Mouse (Mus musculus) left cerebral cortex, postnatal 25 days (tissue): ENCODE results near the gene Dapk3. TPM values are rescaled to one million over a fixed set of nuclear protein-coding genes. Genes with fewer than 3 reads are reported as not detected.
"Not testable (repeated sequence)": the region's sequence is repeated elsewhere in the genome, so short reads cannot be mapped to it uniquely, and the experiment has no call there.

Source experiments
- DNase-seq, 2 experiments: peaks; one replicate each; pipeline ENCODE4 v3.0.0; 2022; ENCODE audit warnings: low spot score in 2 of 2, mixed read lengths in 1 of 2
- intact Hi-C: fragments of 180-260 bp; cut with DNase I; formaldehyde crosslinking; loops from one replicate; pipeline ENCODE4 v1.15.1; 2025
- total RNA-seq, 2 experiments: library from RNA; stranded (reverse); gene quantifications; 2 replicates each; pipeline ENCODE4 v1.2.3; 2021

Gene Dapk3
- total RNA-seq, 2 experiments from 2014 or later: 71.3 to 77.7 TPM

DNA sequence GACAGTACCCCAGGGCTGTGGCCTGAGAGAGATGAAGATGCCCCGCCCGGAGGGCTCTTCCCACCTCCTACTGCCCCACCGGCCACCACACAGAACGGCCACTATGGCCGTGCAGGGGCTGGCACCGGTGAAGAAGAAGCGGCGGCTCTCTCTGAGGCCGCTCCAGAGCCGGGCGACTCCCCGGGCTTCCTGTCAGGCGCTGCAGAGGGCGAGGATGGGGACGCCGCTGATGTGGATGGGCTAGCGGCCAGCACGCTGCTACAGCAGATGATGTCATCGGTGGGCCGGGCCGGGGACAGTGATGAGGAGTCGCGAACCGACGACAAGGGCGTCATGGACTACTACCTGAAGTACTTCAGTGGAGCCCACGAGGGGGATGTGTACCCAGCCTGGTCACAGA, 38.1 kb upstream of the Dapk3 start:
- no peak for DNase-seq
- intact Hi-C loops: no loop called here

DNA sequence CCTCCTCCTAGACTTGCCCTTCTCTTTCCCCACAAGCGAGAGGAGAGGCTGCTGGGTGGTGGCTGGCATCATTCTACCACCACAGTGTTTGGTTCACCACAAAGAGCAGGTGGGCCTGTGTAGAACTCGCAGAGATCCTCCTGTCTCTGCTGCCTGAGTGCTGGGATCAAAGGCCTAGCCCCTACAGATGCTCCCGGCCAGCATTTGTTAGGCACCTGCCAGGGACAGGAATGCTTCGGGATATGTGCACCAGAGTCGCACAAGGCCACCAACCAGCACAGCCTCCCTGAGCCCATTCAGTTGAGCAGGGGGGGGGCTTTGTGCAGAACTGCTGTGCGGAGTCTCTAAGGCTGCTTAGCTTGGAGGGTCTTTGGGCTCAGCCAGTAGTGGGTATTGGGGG, 37.5 kb upstream of the Dapk3 start:
- intact Hi-C loops: no loop called here
- DNase-seq: no peak

DNA sequence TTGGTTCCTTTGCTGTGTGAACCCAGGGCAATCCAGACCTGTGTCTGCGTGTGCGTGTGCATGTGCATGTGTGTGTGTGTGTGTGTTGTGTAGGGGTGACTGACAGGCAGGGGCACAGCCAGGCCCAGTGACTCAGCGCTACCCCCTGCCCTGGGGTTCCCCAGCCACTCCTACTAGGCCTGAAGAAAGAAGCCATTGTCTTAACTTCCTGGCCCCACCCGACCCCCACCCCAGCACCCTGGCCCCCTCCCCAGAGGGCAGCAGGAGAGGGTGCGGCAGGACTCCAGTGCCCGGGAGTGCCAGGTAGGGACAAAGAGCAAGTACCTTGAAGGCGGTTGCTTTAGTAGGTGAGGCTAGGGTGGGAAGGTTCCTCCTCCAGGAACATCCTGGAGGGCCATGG, 37.0 kb upstream of the Dapk3 start:
- intact Hi-C loops: no loop called here
- DNase-seq: no peak

DNA sequence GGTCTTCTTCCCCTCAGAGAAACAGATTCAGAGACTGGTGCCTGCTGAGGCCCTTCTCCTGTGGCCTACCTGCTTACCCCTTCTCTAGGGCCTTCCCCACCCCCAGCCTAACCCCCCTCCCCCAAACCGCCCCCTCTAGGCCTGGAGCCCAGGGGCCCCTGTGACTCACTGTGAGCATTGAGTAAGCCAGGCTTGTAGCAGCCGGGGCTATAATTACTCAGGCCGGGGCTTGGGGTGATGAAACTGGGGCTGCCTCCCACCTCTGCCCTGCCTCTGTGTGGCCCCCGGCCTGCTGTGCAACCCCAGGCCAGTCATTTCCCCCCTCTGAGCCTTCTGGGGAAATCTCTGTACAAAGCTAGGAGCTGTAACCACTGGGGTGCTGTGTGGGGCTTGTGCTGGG, 36.5 kb upstream of the Dapk3 start:
- intact Hi-C loops: no loop called here
- no peak for DNase-seq

DNA sequence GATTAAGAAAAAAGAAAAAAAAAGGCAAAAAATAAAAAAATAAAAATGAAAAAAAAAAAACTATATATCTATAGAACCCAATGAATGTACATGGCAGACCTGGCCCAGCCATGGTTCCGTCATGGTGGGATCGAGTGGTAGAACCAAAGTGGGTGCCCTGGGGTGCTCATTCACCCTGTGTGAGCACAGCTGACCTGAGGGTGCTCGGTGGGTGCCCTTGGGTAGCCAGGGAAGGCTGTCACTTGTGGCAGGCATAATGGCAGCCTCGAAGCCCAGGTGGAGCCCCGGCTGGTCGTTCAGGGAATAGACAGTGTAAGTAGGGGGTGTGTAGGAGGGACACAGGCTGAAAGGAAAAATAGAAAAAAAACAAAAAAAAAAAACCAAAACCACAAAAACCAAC, 31.5 kb upstream of the Dapk3 start:
- intact Hi-C loops: no loop called here
- DNase-seq: no peak

DNA sequence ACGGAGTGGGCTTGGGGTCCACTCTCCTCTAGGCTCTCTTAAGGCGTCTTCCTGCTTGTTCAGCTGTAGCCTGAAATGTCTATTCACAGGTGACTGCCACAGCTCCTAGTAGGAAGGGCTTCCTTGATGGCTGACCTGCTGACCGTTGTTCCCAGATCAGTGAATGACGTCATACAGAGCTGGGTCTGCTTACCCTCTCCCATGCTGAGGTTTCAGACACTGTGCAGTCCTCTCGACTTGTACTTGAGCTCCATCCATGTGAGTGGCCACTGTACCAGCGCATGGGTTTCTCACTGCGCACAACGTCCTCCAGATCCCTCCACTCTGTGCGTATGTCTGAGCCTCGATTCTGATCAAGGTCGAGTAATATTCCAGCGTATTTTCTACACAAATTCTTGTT, 30.2 kb upstream of the Dapk3 start:
- intact Hi-C loops: no loop called here
- no peak for DNase-seq

DNA sequence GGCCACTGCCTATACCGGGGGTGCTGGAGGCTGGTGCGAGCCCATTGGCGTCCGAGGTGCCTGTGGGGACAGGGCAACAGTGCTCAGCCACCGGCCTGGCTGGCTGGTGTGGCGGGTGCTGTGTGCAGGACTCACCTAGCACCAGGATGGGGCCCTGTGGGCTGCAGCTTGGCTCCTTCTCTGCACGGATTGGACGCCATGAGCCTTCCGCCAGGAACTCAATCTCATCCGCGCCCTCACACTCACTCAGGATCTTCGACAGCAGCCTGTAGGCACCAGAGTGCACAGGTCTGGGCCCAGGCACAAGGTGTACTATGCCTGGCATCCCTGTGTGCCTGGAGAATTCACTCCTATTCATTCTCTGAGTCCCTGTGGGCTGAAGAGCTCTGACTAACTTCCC, 28.5 kb upstream of the Dapk3 start:
- DNase-seq: no peak
- intact Hi-C loops: no loop called here

DNA sequence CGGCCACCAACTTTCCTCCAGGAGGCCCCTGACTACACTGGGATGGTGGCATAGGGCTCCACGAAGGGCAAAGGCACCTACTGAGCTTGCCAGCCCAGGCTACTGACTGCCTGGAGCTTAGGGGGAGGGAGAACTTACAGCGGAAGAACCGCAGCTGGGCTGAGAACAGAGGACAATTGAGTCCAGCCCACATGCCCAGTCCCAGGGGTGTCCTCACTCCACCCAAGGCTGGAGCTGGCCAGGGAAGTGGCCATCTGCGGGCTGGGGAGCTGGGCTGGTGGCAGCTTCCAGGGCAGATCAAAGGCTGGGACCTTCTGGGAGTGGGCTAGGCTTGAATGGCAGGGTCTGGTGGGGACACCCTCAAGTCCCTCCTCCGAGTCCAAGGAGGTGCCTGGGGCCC, 28.1 kb upstream of the Dapk3 start:
- intact Hi-C loops: no loop called here
- DNase-seq: no peak

DNA sequence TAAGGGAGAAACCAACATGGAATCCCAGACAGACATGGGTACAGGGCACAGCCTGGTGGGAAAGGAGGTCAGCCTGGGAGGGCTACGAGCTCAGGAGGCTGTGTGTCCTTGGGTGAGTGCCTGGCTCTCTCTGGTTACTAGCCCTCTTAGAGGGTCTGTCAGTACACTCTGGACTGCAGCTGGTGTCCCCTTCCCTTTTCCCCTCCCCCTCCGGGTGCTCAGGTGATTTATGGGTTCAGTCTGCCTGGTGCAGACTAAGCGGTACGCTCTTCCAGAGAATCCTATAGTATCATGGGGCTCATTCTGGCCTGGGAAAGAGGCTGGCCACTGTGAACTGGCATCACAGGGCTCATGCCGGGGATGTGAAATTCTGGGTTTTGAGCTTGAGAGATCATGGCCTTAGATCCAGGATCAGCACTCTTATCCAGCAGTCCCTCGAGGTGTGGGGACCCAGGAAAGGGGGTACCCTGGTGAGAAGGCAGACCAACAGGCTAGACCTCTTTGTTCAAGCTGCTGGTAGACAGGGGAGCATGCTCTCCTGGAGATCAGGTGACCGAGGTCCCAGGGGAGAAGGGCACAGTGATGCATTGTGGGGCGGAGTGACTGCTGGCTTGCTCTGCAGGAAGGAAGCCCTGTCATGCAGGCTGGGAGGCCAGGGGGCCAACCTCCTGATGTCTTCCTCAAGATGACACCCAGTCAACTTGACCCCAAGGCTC, 21.0 kb upstream of the Dapk3 start:
- intact Hi-C loops: no loop called here
- no peak for DNase-seq

DNA sequence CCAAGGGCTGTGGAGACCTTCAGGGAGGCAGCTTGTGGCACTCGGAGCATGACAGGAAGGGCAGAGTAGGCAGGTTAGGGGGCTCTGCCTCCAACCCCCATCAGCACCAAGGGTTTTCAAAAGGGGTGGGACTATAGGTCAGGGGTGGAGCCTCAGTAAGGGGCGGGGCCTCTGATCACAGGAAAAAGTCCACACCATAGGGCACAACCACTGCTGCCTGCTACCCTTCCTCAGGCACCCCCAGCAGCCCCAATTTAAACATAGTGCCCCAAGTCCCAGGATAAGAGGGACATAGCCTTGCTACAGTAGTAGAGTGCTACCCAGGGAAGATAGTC, 20.5 kb upstream of the Dapk3 start:
- no peak for DNase-seq
- intact Hi-C loops: no loop called here

DNA sequence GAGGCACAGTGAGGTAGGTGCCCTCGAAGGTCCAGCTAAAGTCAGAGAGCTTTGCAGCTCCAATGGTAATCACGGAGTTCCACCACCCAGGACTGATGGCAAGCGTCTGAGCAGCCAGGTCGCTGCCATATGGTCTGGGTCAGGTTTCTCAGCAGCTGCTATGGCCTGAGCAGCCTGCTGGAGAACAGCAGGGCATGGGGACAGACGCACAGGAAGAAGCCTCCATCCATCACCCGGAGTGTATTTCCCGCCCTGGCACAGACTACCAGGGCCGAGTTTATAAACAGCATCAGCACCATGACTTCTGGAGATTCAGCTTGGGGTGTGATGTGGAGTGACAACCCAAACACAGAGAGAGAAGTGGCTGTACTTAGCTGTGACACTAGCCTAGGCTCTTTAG, 17.7 kb upstream of the Dapk3 start:
- DNase-seq: no peak
- intact Hi-C loops: no loop called here

DNA sequence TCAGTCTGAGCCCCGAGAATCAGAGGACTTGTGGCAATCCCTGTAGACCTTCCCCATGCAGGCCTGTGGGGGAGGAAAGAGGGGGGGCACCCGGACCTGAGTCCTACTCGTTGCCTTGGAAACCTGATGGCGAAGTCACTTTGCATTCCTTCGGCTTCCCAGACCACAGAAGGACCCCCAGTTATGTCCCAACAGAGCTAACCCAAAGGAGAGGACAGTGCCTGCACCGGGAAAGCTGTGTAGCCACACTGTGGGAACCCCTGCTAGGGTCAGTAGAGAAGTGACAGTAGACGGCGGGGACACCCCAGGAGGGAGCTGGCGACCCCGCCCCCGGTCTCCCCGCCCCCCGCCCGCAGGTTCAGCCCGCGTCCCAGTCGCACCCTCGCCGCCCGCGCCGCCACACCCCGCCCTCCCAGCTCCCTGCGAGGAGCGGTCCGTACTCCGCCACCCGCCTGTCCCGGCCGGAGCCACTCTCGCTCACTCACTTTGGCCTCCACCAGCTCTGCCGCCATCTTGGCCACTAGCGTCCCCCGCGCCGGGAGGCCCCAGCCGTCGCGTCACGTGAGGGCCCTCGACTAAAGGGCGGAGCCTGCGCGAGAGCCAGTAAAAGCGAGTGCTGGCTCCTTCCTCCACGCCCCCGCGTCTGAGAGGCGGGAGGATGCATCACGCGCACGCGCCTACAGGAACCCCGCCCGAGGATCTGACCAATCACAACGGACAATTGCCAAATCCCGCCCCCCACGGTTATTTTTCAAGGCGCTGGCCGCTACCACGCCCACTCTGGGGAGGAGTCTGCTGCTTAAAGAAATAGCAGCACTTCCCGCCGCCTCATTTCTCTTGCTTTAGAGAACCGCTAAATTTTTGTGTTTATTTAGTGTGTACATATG, 15.4 kb upstream of the Dapk3 start, which contains the start of gene Pias4:
Gene Pias4 (minus strand): TSS at position 724 of the 887 bp plus-strand sequence.
- DNase-seq: peak; percentile 100
- intact Hi-C loops: no loop called here

DNA sequence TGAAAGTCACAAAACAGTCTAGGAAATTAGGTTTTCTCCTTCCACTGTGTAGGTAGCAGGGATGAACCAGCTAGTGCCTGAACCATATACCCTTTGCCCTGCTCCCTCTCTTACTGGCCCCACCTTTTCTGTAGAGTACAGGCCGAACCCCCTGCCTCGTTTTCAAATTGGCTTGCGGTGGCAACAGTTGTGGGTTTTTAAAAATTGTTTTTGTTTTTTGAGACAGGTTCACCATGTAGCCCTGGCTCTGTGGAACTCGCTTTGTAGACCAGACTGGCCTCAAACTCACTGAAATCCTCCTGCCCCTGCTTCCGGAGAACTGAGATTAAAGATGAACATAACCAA, 14.7 kb upstream of the Dapk3 start:
- intact Hi-C loops: no loop called here
- no peak for DNase-seq

DNA sequence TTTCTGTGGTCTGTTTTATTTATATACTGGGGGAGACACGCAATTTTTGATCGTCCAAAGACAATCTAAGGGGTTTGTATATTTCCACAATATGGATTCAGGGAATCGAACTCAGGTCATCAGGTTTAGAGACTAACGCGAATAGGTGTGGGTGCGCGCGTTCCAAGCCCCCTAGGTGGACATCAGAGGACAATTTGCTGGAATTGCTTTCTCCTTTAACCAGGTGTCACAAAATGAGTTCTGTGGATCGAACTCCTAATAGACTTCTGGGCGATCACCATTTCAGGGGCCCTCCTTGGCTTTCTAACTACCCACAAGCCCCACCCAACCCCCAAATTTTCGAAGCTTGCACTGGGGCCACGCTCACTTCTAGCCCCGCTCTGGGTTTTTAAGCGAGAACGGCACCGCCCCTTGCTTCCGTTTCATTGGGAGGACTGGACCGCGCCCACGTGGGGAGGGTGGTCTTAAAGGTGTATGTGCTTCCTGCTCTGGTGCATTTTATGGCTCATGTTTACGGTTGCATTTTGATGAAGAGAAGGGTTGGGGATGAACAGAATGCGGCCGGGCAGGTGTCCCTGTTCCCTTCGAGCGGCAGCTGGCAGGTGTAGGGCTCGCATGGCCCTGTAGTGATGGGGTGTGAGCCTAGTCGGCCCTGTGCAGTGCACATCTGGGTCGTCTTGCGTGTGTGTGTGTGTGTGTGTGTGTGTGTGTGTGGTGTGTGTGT, 14.1 kb upstream of the Dapk3 start:
- DNase-seq: peak; percentile 74 to 86
- intact Hi-C loops: no loop called here

DNA sequence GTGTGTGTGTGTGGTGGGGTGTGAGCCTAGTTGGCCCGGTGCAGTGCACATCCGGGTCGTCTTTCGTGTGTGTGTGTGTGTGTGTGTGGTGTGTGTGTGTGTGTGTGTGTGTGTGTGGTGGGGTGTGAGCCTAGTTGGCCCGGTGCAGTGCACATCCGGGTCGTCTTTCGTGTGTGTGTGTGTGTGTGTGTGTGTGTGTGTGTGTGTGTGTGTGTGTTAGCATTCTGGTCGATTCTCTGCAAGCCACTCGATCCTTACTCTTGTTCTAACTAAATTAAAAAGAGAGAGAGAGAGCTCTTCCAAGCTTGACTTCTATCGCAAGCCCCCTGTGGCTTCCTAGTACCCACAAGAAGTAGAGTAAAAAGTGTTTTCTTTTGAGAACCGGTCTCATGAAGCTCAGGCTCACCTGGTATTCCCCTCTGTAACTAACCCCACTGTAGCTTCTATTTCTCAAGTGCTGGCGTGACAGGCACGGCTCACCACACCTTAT, 13.3 kb upstream of the Dapk3 start:
- DNase-seq, intact Hi-C loops: not testable (repeated sequence)

DNA sequence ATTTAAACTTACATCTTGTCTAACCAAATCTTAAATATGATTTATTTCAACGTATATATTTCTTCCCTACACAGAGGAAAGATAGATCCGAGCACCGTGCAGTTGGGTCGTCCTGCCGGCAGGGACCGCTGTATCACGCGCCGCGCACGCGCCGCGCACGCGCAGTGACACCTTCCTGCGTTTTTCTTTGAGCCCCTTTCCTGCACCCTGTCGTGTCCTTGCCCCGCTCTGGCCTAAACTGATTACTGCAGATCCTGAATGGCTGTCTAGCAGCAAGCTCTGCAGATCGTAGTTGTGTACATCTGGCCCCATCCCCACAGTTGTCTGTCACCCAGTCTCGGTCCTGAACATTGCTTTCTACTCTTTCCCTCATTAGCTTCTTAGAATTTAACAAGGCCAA, 9.7 kb upstream of the Dapk3 start:
- intact Hi-C loops: no loop called here

DNA sequence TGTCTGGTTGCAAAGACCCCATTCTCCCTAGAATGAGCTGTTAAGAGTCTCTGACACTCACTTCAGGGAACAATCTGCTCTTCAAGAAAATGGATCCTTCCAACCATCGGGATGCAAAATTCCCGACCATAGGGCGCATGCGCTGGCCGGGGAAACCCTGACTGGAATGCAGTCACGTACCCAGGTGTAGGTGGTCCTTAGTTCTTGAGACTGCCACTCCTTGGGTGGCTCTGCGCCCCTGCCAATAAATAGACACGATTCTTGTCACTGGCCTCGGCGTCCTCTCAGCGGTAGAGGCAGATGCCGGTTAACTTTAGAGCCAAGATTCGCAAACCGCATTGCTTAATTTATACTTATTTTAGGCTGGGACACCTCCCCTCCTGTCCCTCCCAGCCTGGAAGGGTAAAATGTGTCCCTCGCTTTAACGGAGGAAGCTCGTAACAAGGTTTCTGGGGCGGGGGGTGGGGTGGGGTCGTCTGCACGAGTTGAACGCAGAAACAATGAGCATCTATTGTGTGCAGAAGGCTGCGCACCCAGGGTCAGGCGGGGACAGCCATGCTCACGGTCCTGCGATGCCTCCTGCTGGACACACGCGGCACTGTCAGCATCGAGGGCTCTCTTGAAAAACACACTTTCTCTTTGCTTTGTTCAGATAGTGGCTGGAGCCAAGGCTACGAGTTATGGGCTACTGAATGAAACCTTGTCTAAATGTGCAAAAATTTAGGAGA, 8.0 kb upstream of the Dapk3 start:
- peak; percentile 84 to 90 for DNase-seq
- intact Hi-C loops: loop anchor here (2.0 kb wide), 2 partner anchors 176 to 246 kb away; no protein-coding TSS in a partner anchor

More for the DNA sequence above, 9.7 kb upstream of the Dapk3 start:
- peak; percentile 82 to 89 for DNase-seq

DNA sequence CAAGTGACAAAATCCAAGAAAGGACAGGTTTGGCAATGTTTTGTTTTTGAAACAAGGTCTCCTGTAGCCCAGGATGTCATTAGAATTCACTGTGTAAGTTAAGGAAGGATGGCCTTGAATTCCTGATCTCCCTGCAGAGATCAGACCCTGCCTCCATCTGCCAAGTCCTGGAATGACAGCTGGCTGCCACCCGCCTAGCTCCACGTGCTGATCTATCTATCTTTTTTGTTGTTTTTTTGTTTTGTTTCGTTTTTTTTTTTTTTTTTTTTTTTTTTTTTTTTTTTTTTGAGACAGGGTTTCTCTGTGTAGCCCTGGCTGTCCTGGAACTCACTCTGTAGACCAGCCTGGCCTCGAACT, 7.5 kb upstream of the Dapk3 start:
- intact Hi-C loops: loop anchor here (2.0 kb wide), 2 partner anchors 177 to 247 kb away; no protein-coding TSS in a partner anchor
- not testable (repeated sequence) for DNase-seq

DNA sequence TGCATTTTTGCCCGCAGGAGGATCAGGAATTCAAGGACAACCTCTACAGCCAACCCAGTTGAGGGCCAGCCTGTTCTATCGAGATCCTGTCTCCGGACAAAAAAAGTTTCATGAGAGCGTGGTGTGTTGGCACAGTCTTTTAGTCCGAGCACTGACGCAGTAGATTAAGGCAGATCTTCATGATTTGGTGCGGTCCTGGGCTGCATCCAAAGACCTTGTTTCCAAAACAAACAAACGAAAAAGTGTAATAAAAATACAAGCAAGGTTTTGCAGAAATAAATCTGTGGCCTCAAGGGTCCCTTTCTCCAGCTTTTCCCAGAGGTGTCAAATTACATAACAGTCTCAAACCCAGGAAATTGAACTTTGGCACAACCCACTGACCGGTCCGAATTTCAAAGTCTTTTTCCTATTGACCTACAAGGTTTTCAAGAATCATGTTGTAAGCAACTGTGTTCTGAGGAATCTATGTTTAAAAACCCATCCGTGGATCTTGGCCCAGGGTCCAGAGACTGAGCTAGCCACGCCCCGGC, 6.8 kb upstream of the Dapk3 start:
- intact Hi-C loops: loop anchor here (2.0 kb wide), 3 partner anchors 39 to 247 kb away; no protein-coding TSS in a partner anchor
- DNase-seq: peak in 1 of 2 experiments; percentile 40
